Mouse (Mus musculus): ENCODE data around the gene Eif5a2. TPM values are rescaled to one million over a fixed set of nuclear protein-coding genes. Genes with fewer than 3 reads are reported as not detected.

Eif5a2 gene
- total RNA-seq, 2 experiments from 2014 or later = 6.4 to 6.7 TPM

DNA sequence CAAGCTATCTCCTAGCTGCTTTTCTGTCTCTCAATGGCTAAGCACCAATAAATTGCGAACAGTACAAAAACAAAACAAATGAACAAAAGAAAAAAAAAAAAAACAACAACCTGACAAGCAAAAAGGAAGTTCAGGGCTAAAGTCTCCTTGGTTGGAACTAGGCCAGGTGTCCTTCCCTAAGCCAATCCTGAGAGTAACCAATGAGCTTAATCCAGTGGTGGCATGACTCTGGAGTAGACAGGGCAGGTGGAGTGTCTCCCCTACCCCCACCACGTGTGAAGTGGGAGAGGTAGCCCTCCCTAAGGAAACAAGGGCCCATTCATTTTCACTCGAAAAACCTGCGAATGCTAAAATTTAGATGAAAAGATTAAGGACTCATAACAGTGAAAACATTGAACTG, 30.4 kb downstream of the Eif5a2 start:
- no peak for DNase-seq

DNA sequence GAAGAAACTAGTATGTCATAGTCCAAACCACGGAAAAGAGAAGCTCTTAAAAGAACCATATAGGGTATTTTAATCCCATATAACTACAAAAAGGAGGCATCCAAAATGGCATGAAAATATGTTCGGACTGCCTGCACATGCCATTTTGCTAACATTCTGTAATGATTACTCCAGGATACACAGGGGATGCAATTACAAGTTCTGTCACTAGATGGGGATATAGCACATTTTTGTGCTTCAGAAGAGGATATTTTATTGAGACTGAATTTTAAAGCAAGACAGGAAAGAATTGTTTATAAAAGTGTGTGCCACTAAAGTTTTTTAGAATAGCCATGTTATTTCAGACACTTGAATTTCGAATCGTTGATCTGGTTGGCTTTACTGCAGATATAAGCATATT, 33.3 kb downstream of the Eif5a2 start:
- no peak for DNase-seq

DNA sequence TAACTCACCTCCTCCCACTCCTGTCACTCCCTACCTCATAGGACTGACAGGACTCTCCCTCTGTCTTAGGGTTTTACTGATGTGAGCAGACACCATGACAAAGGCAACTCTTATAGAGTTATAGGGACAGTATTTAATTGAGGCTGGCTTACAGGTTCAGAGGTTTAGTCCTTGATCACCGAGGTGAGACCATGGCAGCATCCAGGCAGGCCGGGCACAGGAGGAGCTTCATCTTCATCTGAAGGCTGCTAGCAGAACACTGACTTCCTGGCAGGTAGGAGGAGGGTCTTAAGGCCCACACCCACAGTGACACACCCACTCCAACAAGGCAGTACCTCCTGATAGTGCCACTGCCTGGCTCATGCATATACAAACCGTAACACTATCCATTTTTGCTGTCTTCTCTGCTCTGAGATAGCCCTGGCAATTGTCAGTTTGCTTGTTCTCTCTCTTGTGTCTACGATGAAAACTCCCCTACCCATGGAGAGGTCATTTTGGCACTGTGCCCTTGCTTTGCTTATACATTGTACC, 35.0 kb downstream of the Eif5a2 start:
- no peak for DNase-seq

GRCm38 (mm10) chr3:28826272-28826671, 45.2 kb downstream of the Eif5a2 start:
- no peak for DNase-seq

- no peak for DNase-seq
Measured at GRCm38 (mm10) chr3:28827605-28828004, 46.5 kb downstream of the Eif5a2 start.

DNA sequence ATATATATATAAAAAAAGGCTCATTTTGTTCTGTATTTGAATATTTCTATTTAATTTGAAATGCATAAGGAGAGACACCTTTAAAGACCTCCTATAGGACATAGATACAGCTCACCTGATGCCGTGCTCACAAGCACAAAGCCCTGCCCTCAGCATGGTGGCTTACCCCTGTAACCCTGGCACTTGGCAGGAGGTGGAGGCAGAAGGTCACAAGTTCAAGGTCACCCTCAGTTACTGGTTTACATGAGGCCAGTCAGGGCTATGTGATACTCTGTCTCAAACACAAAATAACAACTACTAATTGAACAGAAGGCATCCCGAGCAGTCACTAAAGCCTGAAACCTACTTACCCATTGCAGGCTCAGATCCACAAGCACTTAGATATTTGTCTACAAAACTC, 48.4 kb downstream of the Eif5a2 start:
- DNase-seq = no peak

DNA sequence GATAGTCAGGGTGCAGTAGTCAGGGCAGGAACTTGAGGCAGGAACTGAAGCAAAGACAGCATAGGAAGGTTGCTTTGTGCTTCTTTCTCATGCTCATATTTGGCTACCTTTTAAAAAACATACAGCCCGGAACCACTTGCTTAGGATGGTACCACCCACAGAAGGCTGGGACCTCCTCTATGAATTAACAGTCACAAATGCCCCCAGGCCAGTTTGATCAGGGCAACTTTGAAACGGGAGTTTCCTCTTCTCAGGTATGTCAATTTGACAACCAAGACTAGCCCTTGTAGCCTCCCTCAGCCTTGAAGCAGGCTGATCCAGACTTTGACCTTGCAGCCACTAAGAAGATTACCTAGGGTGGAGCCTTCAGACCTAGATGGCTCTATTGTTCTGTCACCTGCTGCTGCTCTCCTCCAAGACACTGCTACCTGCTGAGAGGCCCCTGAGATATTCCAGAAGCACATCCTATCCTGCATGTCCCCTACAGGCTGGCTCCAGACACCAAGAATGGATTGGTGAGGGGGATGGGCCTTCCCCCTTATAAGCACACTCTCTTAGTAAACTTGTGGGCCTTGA, 55.8 kb downstream of the Eif5a2 start:
- DNase-seq = no peak

GRCm38 (mm10) chr3:28841886-28842649, 61.0 kb downstream of the Eif5a2 start:
- DNase-seq = no peak

- DNase-seq = no peak
Measured at GRCm38 (mm10) chr3:28843231-28843630, 62.2 kb downstream of the Eif5a2 start.

- no peak for DNase-seq
Measured at GRCm38 (mm10) chr3:28847115-28847514, 66.0 kb downstream of the Eif5a2 start.

Other genes starting within 250 kb of the Eif5a2 start
- not detected for gene Slc2a2, start 83.4 kb upstream of the Eif5a2 start, total RNA-seq (2021)
- gene Rpl22l1, start 24.2 kb downstream of the Eif5a2 start, total RNA-seq (2021) = 100 to 1,000 TPM; 174 to 181 TPM
- gene Gm1527, start 111.3 kb downstream of the Eif5a2 start, total RNA-seq (2021) = not detected